Mouse (Mus musculus): Measurements from ENCODE around the gene Wdpcp.

GRCm38 (mm10) chr11:21870863-21871262 lies 298.8 kb downstream of the Wdpcp start:
- TF ChIP-seq EP300 (IDR thresholded peaks at IDR 0.05; ENCODE audit: low read depth) (no peak), CTCF (IDR thresholded peaks at IDR 0.05; ENCODE audit: low read depth) (no peak)
